Mouse (Mus musculus): Measurements from ENCODE around the gene Dpf1. TPM values are rescaled to one million over a fixed set of nuclear protein-coding genes. Genes with fewer than 3 reads are reported as not detected.

Gene Dpf1
- polyA plus RNA-seq, 1 experiment from 2014 or later, result 167 TPM

Other genes starting within 250 kb of the Dpf1 start
- gene Ryr1, start 178.8 kb upstream of the Dpf1 start, polyA plus RNA-seq (2014; fragmentation: Nextera tagmentation; extraction: Ambion mirVana), result 5.0 and 6.2 TPM in 2 replicates
- gene Rasgrp4, start 169.1 kb upstream of the Dpf1 start, polyA plus RNA-seq (2014; fragmentation: Nextera tagmentation; extraction: Ambion mirVana), result 0.47 and 0.99 TPM in 2 replicates
- 17.3 and 18.0 TPM in 2 replicates for gene Fam98c, start 147.7 kb upstream of the Dpf1 start, polyA plus RNA-seq (2014; fragmentation: Nextera tagmentation; extraction: Ambion mirVana)
- gene Ggn, start 133.7 kb upstream of the Dpf1 start, polyA plus RNA-seq (2014; fragmentation: Nextera tagmentation; extraction: Ambion mirVana), result 0.14 and 0.36 TPM in 2 replicates
- 4.4 and 5.5 TPM in 2 replicates for gene Spred3, start 133.5 kb upstream of the Dpf1 start, polyA plus RNA-seq (2014; fragmentation: Nextera tagmentation; extraction: Ambion mirVana)
- gene Psmd8, start 123.2 kb upstream of the Dpf1 start, polyA plus RNA-seq (2014; fragmentation: Nextera tagmentation; extraction: Ambion mirVana), result 337 and 364 TPM in 2 replicates
- gene Catsperg1, start 89.9 kb upstream of the Dpf1 start, polyA plus RNA-seq (2014; fragmentation: Nextera tagmentation; extraction: Ambion mirVana), result 0.85 and 1.6 TPM in 2 replicates
- 0.22 and 0.46 TPM in 2 replicates for gene Kcnk6, start 71.4 kb upstream of the Dpf1 start, polyA plus RNA-seq (2014; fragmentation: Nextera tagmentation; extraction: Ambion mirVana)
- 88.2 and 96.2 TPM in 2 replicates for gene Yif1b, start 65.6 kb upstream of the Dpf1 start, polyA plus RNA-seq (2014; fragmentation: Nextera tagmentation; extraction: Ambion mirVana)
- 0.37 and 1.2 TPM in 2 replicates for gene 2200002D01Rik, start 55.5 kb upstream of the Dpf1 start, polyA plus RNA-seq (2014; fragmentation: Nextera tagmentation; extraction: Ambion mirVana)
- 46.6 and 51.3 TPM in 2 replicates for gene Spint2, start 22.0 kb upstream of the Dpf1 start, polyA plus RNA-seq (2014; fragmentation: Nextera tagmentation; extraction: Ambion mirVana)
- 5.7 and 9.8 TPM in 2 replicates for gene Ppp1r14a, start 14.6 kb upstream of the Dpf1 start, polyA plus RNA-seq (2014; fragmentation: Nextera tagmentation; extraction: Ambion mirVana)
- gene Sipa1l3, start 214.7 kb downstream of the Dpf1 start, polyA plus RNA-seq (2014; fragmentation: Nextera tagmentation; extraction: Ambion mirVana), result 6.2 and 11.9 TPM in 2 replicates

All from forebrain, embryonic 14.5 days (tissue).